Mouse (Mus musculus): ENCODE results near the gene Adgb. TPM values are rescaled to one million over a fixed set of nuclear protein-coding genes. Genes with fewer than 3 reads are reported as not detected.

Gene Adgb
- polyA plus RNA-seq (2021; fragmentation: Nextera tagmentation), result 0.11 and 0.44 TPM in 2 replicates
- long read RNA-seq, experiment 1, result 0 reads
- long read RNA-seq, experiment 2, partial matches to known transcripts, result 0 of 1 reads
- long read RNA-seq, experiment 2, other reads (novel, unspliced or antisense), result 1 of 1 reads

DNA sequence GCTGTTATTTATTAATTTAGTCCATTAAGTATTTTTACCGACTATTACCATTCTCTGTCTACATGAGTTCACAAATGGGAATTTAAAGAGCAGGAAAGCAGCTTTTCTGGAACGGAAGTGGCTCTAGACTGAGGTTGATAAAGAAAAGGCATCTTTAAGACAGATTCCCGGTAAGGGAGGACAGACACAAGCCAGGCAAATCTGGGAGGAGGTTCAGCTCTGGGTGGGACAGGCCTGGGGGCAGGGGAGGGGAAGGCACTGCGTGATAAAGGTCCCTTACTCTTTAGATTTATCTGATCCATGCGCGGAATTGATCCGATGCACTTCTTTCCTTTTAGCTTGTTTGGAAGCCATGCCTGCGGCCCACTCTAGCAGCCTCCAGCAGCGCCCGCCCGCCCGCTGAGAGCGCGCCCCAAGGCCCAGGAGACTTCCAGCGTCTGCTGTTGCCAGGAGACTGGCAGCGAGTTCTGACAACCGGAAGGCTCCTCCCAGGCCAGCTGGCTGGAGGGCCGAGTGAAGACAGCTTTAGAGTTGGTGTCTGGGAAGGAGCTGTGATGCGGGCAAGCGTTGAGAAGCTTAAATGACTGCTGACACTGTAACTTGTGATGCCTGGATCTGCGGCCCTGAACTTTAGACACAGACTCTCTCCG, at the start of gene Adgb:
Gene Adgb, minus strand, starts transcription at position 366 of the 650 bp plus-strand sequence.

Other genes starting within 250 kb of the Adgb start
- 1.8 and 2.4 TPM in 2 replicates for gene Rab32, start 85.9 kb upstream of the Adgb start, polyA plus RNA-seq (2021; fragmentation: Nextera tagmentation)
- gene Gm10944, start 209.0 kb upstream of the Adgb start, polyA plus RNA-seq (2021; fragmentation: Nextera tagmentation), result not detected in 2 replicates

Data from layer of hippocampus, adult 6 months (tissue).